Mouse (Mus musculus): ENCODE data around the gene Plod3. TPM values are rescaled to one million over a fixed set of nuclear protein-coding genes. Genes with fewer than 3 reads are reported as not detected.

Gene Plod3
- polyA plus RNA-seq, 2 experiments, result 7.2 to 13.9 TPM

GRCm38 (mm10) chr5:136966861-136967455 lies 19.9 kb upstream of the Plod3 start:
- H3K4me3 ChIP-seq (ENCODE audit: insufficient read depth in 1 of 2, low read depth in 2 of 2, low read length in 2 of 2), result no peak overlapping the region
- peaks cover 39 to 40% of the 10 kb centered on the region in 2 experiments for H3K4me1 ChIP-seq (replicated peaks; ENCODE audit: control insufficient read depth in 2 of 2, insufficient read depth in 2 of 2, low read length in 1 of 2)
- DNase-seq (ENCODE audit: low read depth in 3 of 3, low spot score in 3 of 3), result no peak
- no peaks in the 10 kb centered on the region for H3K9me3 ChIP-seq (ENCODE audit: control insufficient read depth, low read length)
- H3K4me2 ChIP-seq (ENCODE audit: low read depth), result no peak overlapping the region
- H3K36me3 ChIP-seq (replicated peaks; ENCODE audit: control insufficient read depth, insufficient read depth, low read depth), result peaks cover 20% of the 10 kb centered on the region
- no peak overlapping the region for H3K9ac ChIP-seq (replicated peaks)
- peak overlapping the region; percentile 82 for H3K27ac ChIP-seq
- H3K27me3 ChIP-seq (ENCODE audit: control insufficient read depth, insufficient read depth, low read length), result no peaks in the 10 kb centered on the region
- 77% methylated on average over 4 of the region's 4 CpGs for WGBS (ENCODE audit: insufficient replicate concordance)
- ATAC-seq (ENCODE audit: insufficient read depth), result no peak
- no peak for TF ChIP-seq CTCF (IDR thresholded peaks at IDR 0.05; ENCODE audit: low read depth)
- TF ChIP-seq EP300 (IDR thresholded peaks at IDR 0.05; ENCODE audit: low read depth), result no peak

GRCm38 (mm10) chr5:136967592-136967991 lies 19.2 kb upstream of the Plod3 start:
- DNase-seq (ENCODE audit: low read depth in 3 of 3, low spot score in 3 of 3), result no peak
- H3K9ac ChIP-seq (replicated peaks), result no peak overlapping the region
- H3K4me2 ChIP-seq (ENCODE audit: low read depth), result no peak overlapping the region
- peaks cover 39 to 40% of the 10 kb centered on the region in 2 experiments for H3K4me1 ChIP-seq (replicated peaks; ENCODE audit: control insufficient read depth in 2 of 2, insufficient read depth in 2 of 2, low read length in 1 of 2)
- no peak for TF ChIP-seq EP300 (IDR thresholded peaks at IDR 0.05; ENCODE audit: low read depth)
- ATAC-seq (ENCODE audit: insufficient read depth), result no peak
- WGBS (ENCODE audit: insufficient replicate concordance), result 85% methylated on average over 10 of the region's 10 CpGs
- no peaks in the 10 kb centered on the region for H3K27me3 ChIP-seq (ENCODE audit: control insufficient read depth, insufficient read depth, low read length)
- peaks cover 20% of the 10 kb centered on the region for H3K36me3 ChIP-seq (replicated peaks; ENCODE audit: control insufficient read depth, insufficient read depth, low read depth)
- H3K4me3 ChIP-seq (ENCODE audit: insufficient read depth in 1 of 2, low read depth in 2 of 2, low read length in 2 of 2), result no peak overlapping the region
- no peak overlapping the region for H3K27ac ChIP-seq
- no peaks in the 10 kb centered on the region for H3K9me3 ChIP-seq (ENCODE audit: control insufficient read depth, low read length)

DNA sequence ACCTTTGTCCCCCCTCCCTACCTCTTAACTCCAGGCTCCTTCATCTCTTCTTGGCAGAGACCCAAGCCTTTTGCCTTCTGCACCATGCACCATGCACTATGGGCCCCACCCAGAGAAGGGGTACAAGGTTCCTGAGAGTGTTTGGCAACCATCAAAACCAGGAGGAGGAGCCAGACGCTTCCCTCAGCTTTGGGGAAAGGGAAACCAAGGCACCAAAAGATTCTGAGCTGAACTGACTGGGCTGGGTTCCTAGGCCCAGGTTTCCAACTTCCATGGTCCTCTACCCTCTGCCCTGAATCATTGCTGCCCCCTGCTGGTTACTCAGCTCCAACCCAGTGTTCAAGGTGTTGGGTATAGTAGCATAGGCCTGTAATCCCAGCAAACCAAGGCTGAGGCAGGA lies 16.1 kb upstream of the Plod3 start:
- Histone ChIP-seq H3K9me3 (ENCODE audit: control insufficient read depth, low read length) (no peaks in the 10 kb centered on the region), H3K36me3 (replicated peaks; ENCODE audit: control insufficient read depth, insufficient read depth, low read depth) (peaks cover 7% of the 10 kb centered on the region), H3K27ac (no peak overlapping the region), H3K4me1 (replicated peaks; ENCODE audit: control insufficient read depth in 2 of 2, insufficient read depth in 2 of 2, low read length in 1 of 2) (peaks cover 12 to 13% of the 10 kb centered on the region in 2 experiments), H3K9ac (replicated peaks) (no peak overlapping the region), H3K4me3 (ENCODE audit: insufficient read depth in 1 of 2, low read depth in 2 of 2, low read length in 2 of 2) (no peak overlapping the region), H3K4me2 (ENCODE audit: low read depth) (no peak overlapping the region), H3K27me3 (ENCODE audit: control insufficient read depth, insufficient read depth, low read length) (no peaks in the 10 kb centered on the region; the same call in 1 of the 2 replicates)
- DNase-seq (ENCODE audit: low read depth in 3 of 3, low spot score in 3 of 3) (peak; percentile 62 to 64 (median 63)), ATAC-seq (ENCODE audit: insufficient read depth) (peak; percentile 59; the same call in 1 of the 2 replicates)
- WGBS (ENCODE audit: insufficient replicate concordance), result 19% methylated on average over 1 of the region's 1 CpGs
- TF ChIP-seq CTCF (IDR thresholded peaks at IDR 0.05; ENCODE audit: low read depth), result peak; percentile 96
- TF ChIP-seq EP300 (IDR thresholded peaks at IDR 0.05; ENCODE audit: low read depth), result no peak

DNA sequence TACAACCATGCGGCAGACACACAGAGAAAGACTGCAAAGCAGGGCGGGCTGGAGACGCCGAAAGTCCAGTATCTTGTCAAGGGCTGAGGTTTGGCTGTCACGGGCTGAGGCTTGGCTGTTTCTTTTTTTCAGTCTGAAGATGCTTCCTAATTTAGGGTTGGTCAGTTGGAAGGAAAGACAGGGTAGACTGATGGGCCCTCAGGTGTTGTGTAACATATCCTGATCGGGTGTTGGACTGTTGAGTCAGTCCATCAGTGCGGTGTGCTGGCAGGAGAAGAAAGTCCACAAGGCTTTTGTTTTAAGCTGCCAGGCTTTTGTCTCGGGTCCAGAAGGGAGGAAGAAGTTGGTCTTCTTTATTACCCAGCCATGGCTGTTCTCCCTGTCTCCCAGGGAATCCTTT lies 13.1 kb upstream of the Plod3 start:
- Histone ChIP-seq H3K27ac (no peak overlapping the region), H3K36me3 (replicated peaks; ENCODE audit: control insufficient read depth, insufficient read depth, low read depth) (no peaks in the 10 kb centered on the region), H3K4me2 (ENCODE audit: low read depth) (no peak overlapping the region), H3K4me1 (replicated peaks; ENCODE audit: control insufficient read depth in 2 of 2, insufficient read depth in 2 of 2, low read length in 1 of 2) (no peaks in the 10 kb centered on the region; a peak in 1 of 4 replicates), H3K9ac (replicated peaks) (no peak overlapping the region), H3K27me3 (ENCODE audit: control insufficient read depth, insufficient read depth, low read length) (no peaks in the 10 kb centered on the region; the same call in 1 of the 2 replicates), H3K4me3 (ENCODE audit: insufficient read depth in 1 of 2, low read depth in 2 of 2, low read length in 2 of 2) (no peak overlapping the region), H3K9me3 (ENCODE audit: control insufficient read depth, low read length) (no peaks in the 10 kb centered on the region)
- ATAC-seq (ENCODE audit: insufficient read depth) (no peak), DNase-seq (ENCODE audit: low read depth in 3 of 3, low spot score in 3 of 3) (no peak)
- TF ChIP-seq CTCF (IDR thresholded peaks at IDR 0.05; ENCODE audit: low read depth) (no peak), EP300 (IDR thresholded peaks at IDR 0.05; ENCODE audit: low read depth) (no peak)
- WGBS (ENCODE audit: insufficient replicate concordance), result 27% methylated on average over 8 of the region's 8 CpGs

DNA sequence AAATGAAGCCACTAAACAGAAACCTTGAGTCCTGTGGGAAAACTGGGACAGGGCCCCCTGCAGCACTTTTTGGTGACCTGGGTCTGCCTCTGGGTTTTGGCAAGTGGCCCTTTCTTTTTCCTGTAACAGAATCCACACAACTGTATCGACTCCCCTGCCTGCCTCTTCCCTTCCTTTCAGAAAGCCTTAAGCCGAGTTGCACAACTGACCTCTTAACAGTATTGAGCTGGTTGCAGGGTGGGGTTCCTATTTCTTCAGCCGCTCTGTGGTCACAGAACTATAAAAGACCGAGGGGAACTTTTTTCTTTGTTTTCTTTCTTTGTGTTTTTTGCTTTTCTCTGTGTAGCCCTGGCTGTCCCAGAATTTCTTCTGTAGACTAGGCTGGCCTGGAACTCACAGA lies 9.1 kb upstream of the Plod3 start:
- Histone ChIP-seq H3K4me3 (ENCODE audit: insufficient read depth in 1 of 2, low read depth in 2 of 2, low read length in 2 of 2) (no peak overlapping the region), H3K4me1 (replicated peaks; ENCODE audit: control insufficient read depth in 2 of 2, insufficient read depth in 2 of 2, low read length in 1 of 2) (no peaks in the 10 kb centered on the region; a peak in 1 of 4 replicates), H3K27me3 (ENCODE audit: control insufficient read depth, insufficient read depth, low read length) (no peaks in the 10 kb centered on the region; the same call in 1 of the 2 replicates), H3K4me2 (ENCODE audit: low read depth) (no peak overlapping the region), H3K9me3 (ENCODE audit: control insufficient read depth, low read length) (no peaks in the 10 kb centered on the region), H3K27ac (no peak overlapping the region), H3K9ac (replicated peaks) (no peak overlapping the region), H3K36me3 (replicated peaks; ENCODE audit: control insufficient read depth, insufficient read depth, low read depth) (peaks cover 3% of the 10 kb centered on the region)
- no peak for DNase-seq (ENCODE audit: low read depth in 3 of 3, low spot score in 3 of 3)
- ATAC-seq (ENCODE audit: insufficient read depth), result no peak
- 21% methylated on average over 4 of the region's 4 CpGs for WGBS (ENCODE audit: insufficient replicate concordance)
- no peak for TF ChIP-seq CTCF (IDR thresholded peaks at IDR 0.05; ENCODE audit: low read depth)
- no peak for TF ChIP-seq EP300 (IDR thresholded peaks at IDR 0.05; ENCODE audit: low read depth)
